Mouse (Mus musculus) spleen, adult 10 weeks (tissue): ENCODE data around the gene Rpp14. TPM values are rescaled to one million over a fixed set of nuclear protein-coding genes. Genes with fewer than 3 reads are reported as not detected.

Experiments
- polyA plus RNA-seq: library from polyadenylated mRNA; stranded (reverse); fragments of 350-450 nt; fragmentation: Illumina TruSeq; extraction: RNeasy Lipid Tissue Mini Kit (QIAGEN cat#74804); gene quantifications from one replicate; pipeline ENCODE4 v1.2.3, GENCODE M21; 2015; ENCODE audit warnings: low replicate concordance; ENCODE audit not compliant: insufficient read depth

Gene Rpp14
- polyA plus RNA-seq = 34.9 TPM

GRCm38 (mm10) chr14:8080165-8080679 lies at the start of gene Rpp14:
Gene Rpp14 (plus strand): TSS chr14:8080367.

GRCm38 (mm10) chr14:8097978-8098686 lies 18.0 kb downstream of the Rpp14 start, which contains the start of gene Pxk:
Gene Pxk (plus strand): TSS chr14:8098211.

Other genes with a start within 250 kb of the Rpp14 start
- not detected for gene Gm45521, start 123.1 kb upstream of the Rpp14 start, polyA plus RNA-seq
- 99.6 TPM for gene Dnase1l3, start 85.8 kb upstream of the Rpp14 start, polyA plus RNA-seq
- gene Abhd6, start 77.5 kb upstream of the Rpp14 start, polyA plus RNA-seq = 12.7 TPM
- 149 TPM for gene Pxk, start 17.8 kb downstream of the Rpp14 start, polyA plus RNA-seq
- 136 TPM for gene Pdhb, start 92.7 kb downstream of the Rpp14 start, polyA plus RNA-seq
- gene Kctd6, start 133.8 kb downstream of the Rpp14 start, polyA plus RNA-seq = 21.7 TPM
- not detected for gene Acox2, start 179.0 kb downstream of the Rpp14 start, polyA plus RNA-seq
- gene Fam107a, start 237.7 kb downstream of the Rpp14 start, polyA plus RNA-seq = 4.1 TPM